Mouse (Mus musculus) neural tube, embryonic 14.5 days (tissue): ENCODE measurements around the gene Drosha. TPM values are rescaled to one million over a fixed set of nuclear protein-coding genes. Genes with fewer than 3 reads are reported as not detected.

Experiments
- ATAC-seq: fragments of 200-750 bp; cut with Nextera tagmentation; 2 replicates; pipeline ENCODE4 v1.8.0; 2017; ENCODE audit warnings: low read depth, mild to moderate bottlenecking, moderate TSS enrichment, moderate library complexity
- H3K27ac ChIP-seq: fragments of 300-500 bp; sonication (generic); 2 replicates; pipeline ENCODE4 v1.5.1; 2014; ENCODE audit warnings: low read depth, mild to moderate bottlenecking, control low read depth, low read length, moderate library complexity, mixed read lengths
- H3K27me3 ChIP-seq: fragments of 300-500 bp; sonication (generic); 2 replicates; pipeline ENCODE4 v1.6.1; 2014; ENCODE audit warnings: low read length; ENCODE audit not compliant: control insufficient read depth, insufficient read depth
- H3K36me3 ChIP-seq: fragments of 300-500 bp; sonication (generic); 2 replicates; pipeline ENCODE4 v1.6.1; 2014; ENCODE audit warnings: low read length, mixed read lengths; ENCODE audit not compliant: control insufficient read depth, insufficient read depth
- H3K4me1 ChIP-seq: fragments of 300-500 bp; sonication (generic); 2 replicates; pipeline ENCODE4 v1.6.1; 2014; ENCODE audit warnings: low read length; ENCODE audit not compliant: control insufficient read depth, insufficient read depth
- H3K4me2 ChIP-seq: fragments of 300-500 bp; sonication (generic); 2 replicates; pipeline ENCODE4 v1.6.1; 2014; ENCODE audit warnings: mild to moderate bottlenecking, low read depth, low read length, control low read depth
- H3K4me3 ChIP-seq: fragments of 300-500 bp; sonication (generic); 2 replicates; pipeline ENCODE4 v1.5.1; 2014; ENCODE audit warnings: low read depth, low read length, control low read depth, mixed read lengths
- H3K9ac ChIP-seq: fragments of 300-500 bp; sonication (generic); replicated peaks from 2 replicates; pipeline ENCODE4 v1.6.1; 2014; ENCODE audit warnings: low read depth, mild to moderate bottlenecking, control low read depth, low read length, mixed read lengths
- H3K9me3 ChIP-seq: fragments of 300-500 bp; sonication (generic); 2 replicates; pipeline ENCODE4 v1.6.1; 2016; ENCODE audit warnings: low read length; ENCODE audit not compliant: control insufficient read depth
- WGBS: fragments of 180-500 bp; shearing (Covaris S2); extraction: QIAGEN DNeasy Blood & Tissue Kit; methylation state at CpG from one replicate; pipeline ENCODE4 v1.1.7; 2014; 5-methylcytosine and 5-hydroxymethylcytosine counted together
- polyA plus RNA-seq: library from polyadenylated mRNA; unstranded; fragments of >200 nt; fragmentation: Nextera tagmentation; extraction: Ambion mirVana; gene quantifications from 2 replicates; pipeline ENCODE4 v1.2.1, GENCODE M21; 2014

Gene Drosha
- polyA plus RNA-seq, 1 experiment from 2014 or later = 55.8 TPM

GRCm38 (mm10) chr15:12848196-12848975 lies 23.8 kb downstream of the Drosha start:
- Histone ChIP-seq H3K27ac (no peak overlapping the region), H3K4me2 (no peak overlapping the region), H3K9me3 (no peaks in the 10 kb centered on the region), H3K27me3 (no peaks in the 10 kb centered on the region), H3K9ac (no peak overlapping the region), H3K36me3 (peaks cover 60% of the 10 kb centered on the region), H3K4me3 (no peak overlapping the region), H3K4me1 (no peaks in the 10 kb centered on the region)
- WGBS = 75% methylated on average over 11 of the region's 11 CpGs
- ATAC-seq = no peak

DNA sequence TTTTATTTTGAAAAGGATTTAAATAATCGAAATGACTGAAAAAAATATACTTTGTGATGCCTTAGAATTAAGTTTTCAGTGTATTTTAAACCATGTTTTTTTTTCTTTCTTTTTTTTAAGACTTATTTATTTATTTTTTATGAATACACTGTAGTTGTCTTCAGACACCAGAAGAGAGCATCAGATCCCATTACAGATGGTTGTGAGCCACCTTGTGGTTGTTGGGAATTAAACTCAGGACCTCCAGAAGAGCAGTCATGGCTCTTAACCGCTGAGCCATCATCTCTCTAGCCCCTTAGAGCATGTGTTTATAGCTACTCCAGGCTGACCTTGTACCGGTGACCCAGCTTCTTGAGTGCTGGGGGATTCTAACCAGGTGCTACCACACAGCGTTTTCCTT lies 24.8 kb downstream of the Drosha start:
- no peak overlapping the region for H3K9ac ChIP-seq
- no peak overlapping the region for H3K27ac ChIP-seq
- no peak overlapping the region for H3K4me2 ChIP-seq
- no peaks in the 10 kb centered on the region for H3K9me3 ChIP-seq
- no peak overlapping the region for H3K4me3 ChIP-seq
- ATAC-seq = 0 out of 2 replicates have a peak, but pooled peaks have one; percentile 38
- H3K27me3 ChIP-seq = no peaks in the 10 kb centered on the region
- peaks cover 61% of the 10 kb centered on the region for H3K36me3 ChIP-seq
- 93% methylated on average over 4 of the region's 4 CpGs for whole genome bisulfite sequencing
- no peaks in the 10 kb centered on the region for H3K4me1 ChIP-seq

- no peak for ATAC-seq
- no peak overlapping the region for H3K4me2 ChIP-seq
- H3K4me3 ChIP-seq = no peak overlapping the region
- H3K9ac ChIP-seq = no peak overlapping the region
- no peaks in the 10 kb centered on the region for H3K27me3 ChIP-seq
- peaks cover 56% of the 10 kb centered on the region for H3K36me3 ChIP-seq
- H3K27ac ChIP-seq = no peak overlapping the region
- no peaks in the 10 kb centered on the region for H3K4me1 ChIP-seq
- 95% methylated on average over 8 of the region's 8 CpGs for WGBS
- no peaks in the 10 kb centered on the region for H3K9me3 ChIP-seq
Measured at GRCm38 (mm10) chr15:12853471-12853870, 28.9 kb downstream of the Drosha start.

- H3K27me3 ChIP-seq = no peaks in the 10 kb centered on the region
- H3K4me2 ChIP-seq = no peak overlapping the region
- no peak for ATAC-seq
- WGBS = 99% methylated on average over 6 of the region's 6 CpGs
- no peak overlapping the region for H3K4me3 ChIP-seq
- no peaks in the 10 kb centered on the region for H3K4me1 ChIP-seq
- H3K9me3 ChIP-seq = no peaks in the 10 kb centered on the region
- H3K36me3 ChIP-seq = peaks cover 67% of the 10 kb centered on the region
- no peak overlapping the region for H3K9ac ChIP-seq
- H3K27ac ChIP-seq = no peak overlapping the region
Measured at GRCm38 (mm10) chr15:12856780-12857179, 32.2 kb downstream of the Drosha start.

DNA sequence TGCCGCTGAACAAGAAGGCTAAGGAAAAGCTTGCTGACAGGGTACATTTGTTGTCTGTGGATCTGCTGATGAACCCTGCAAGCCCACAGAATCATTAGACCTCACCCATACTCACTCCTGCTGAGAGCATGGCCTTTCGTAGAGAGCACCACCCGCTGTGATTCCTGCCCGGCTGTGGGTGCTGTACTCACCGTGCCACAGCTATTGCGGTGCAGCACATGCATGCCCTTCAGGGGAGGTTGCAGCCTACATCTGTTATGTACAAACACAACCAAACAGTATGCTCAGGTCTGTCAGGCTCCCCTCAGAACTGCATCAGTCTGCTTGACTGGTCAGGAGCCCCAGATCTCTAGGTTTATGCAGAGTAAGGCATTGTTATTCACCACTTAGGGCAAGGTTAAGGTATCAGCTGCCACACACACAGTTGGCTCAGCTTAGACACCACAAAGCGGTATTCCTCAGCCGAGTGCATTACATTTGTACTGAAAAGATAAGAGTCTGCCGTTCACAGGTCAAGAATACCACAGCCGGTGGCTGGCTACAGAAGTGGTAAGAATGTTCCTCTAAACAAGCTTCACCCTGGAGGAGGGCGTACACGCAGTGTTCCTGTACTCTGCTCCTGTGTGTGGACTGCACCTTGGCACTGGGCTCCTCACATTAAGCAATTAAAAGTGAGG lies 33.4 kb downstream of the Drosha start:
- H3K9me3 ChIP-seq = no peaks in the 10 kb centered on the region
- H3K4me2 ChIP-seq = no peak overlapping the region
- H3K36me3 ChIP-seq = peaks cover 60% of the 10 kb centered on the region
- H3K9ac ChIP-seq = no peak overlapping the region
- H3K27me3 ChIP-seq = no peaks in the 10 kb centered on the region
- WGBS = 95% methylated on average over 12 of the region's 12 CpGs
- no peak for ATAC-seq
- H3K27ac ChIP-seq = no peak overlapping the region
- no peaks in the 10 kb centered on the region for H3K4me1 ChIP-seq
- no peak overlapping the region for H3K4me3 ChIP-seq

- peaks cover 55% of the 10 kb centered on the region for H3K36me3 ChIP-seq
- H3K4me1 ChIP-seq = no peaks in the 10 kb centered on the region
- H3K27ac ChIP-seq = no peak overlapping the region
- no peaks in the 10 kb centered on the region for H3K9me3 ChIP-seq
- ATAC-seq = no peak
- WGBS = 95% methylated on average over 3 of the region's 3 CpGs
- H3K4me3 ChIP-seq = no peak overlapping the region
- H3K4me2 ChIP-seq = no peak overlapping the region
- no peak overlapping the region for H3K9ac ChIP-seq
- H3K27me3 ChIP-seq = no peaks in the 10 kb centered on the region
Measured at GRCm38 (mm10) chr15:12858645-12859044, 34.0 kb downstream of the Drosha start.

- WGBS = 91% methylated on average over 3 of the region's 3 CpGs
- peaks cover 38% of the 10 kb centered on the region for H3K36me3 ChIP-seq
- no peaks in the 10 kb centered on the region for H3K4me1 ChIP-seq
- H3K9ac ChIP-seq = no peak overlapping the region
- no peak overlapping the region for H3K27ac ChIP-seq
- no peak overlapping the region for H3K4me3 ChIP-seq
- no peak for ATAC-seq
- no peaks in the 10 kb centered on the region for H3K27me3 ChIP-seq
- no peaks in the 10 kb centered on the region for H3K9me3 ChIP-seq
- H3K4me2 ChIP-seq = no peak overlapping the region
Measured at GRCm38 (mm10) chr15:12862061-12862460, 37.4 kb downstream of the Drosha start.

DNA sequence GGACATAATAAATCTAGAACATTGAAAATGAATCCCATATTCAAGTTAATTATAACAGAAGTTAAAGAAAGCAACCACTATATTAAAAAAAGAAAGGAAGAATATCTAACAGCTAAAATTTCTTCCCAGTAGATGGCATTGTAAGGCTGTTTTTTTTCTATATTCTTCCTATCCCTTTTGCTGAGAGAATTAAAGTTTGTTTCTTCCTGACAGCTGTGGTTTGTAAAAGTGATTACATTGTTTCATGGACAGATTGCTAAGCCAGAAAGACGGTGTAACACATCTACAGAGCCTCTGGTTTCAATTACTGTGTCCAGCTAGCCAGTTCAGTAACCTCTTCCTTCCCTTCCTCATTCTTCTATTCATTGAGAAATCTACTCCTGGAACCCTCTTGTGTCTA lies 39.1 kb downstream of the Drosha start:
- Histone ChIP-seq H3K27me3 (no peaks in the 10 kb centered on the region), H3K9me3 (no peaks in the 10 kb centered on the region), H3K4me3 (no peak overlapping the region), H3K4me2 (no peak overlapping the region), H3K9ac (no peak overlapping the region), H3K36me3 (peaks cover 39% of the 10 kb centered on the region), H3K4me1 (no peaks in the 10 kb centered on the region), H3K27ac (no peak overlapping the region)
- 67% methylated on average over 1 of the region's 1 CpGs for WGBS
- ATAC-seq = no peak

- no peaks in the 10 kb centered on the region for H3K9me3 ChIP-seq
- ATAC-seq = no peak
Measured at GRCm38 (mm10) chr15:12865595-12866314, 41.1 kb downstream of the Drosha start.

More at GRCm38 (mm10) chr15:12865595-12866314, 41.1 kb downstream of the Drosha start:
- no peak overlapping the region for H3K27ac ChIP-seq
- no peak overlapping the region for H3K4me3 ChIP-seq
- H3K27me3 ChIP-seq = no peaks in the 10 kb centered on the region
- H3K9ac ChIP-seq = no peak overlapping the region
- H3K4me1 ChIP-seq = no peaks in the 10 kb centered on the region
- H3K36me3 ChIP-seq = peaks cover 22% of the 10 kb centered on the region
- no peak overlapping the region for H3K4me2 ChIP-seq
- 74% methylated on average over 7 of the region's 7 CpGs for WGBS
